Mouse (Mus musculus) heart, embryonic 12.5 days (tissue): ENCODE data around the gene Btbd9. TPM values are rescaled to one million over a fixed set of nuclear protein-coding genes. Genes with fewer than 3 reads are reported as not detected.
"Not testable (repeated sequence)": the region's sequence is repeated elsewhere in the genome, so short reads cannot be mapped to it uniquely, and the experiment has no call there.

Experiments
- ATAC-seq: fragments of 200-750 bp; cut with Nextera tagmentation; 2 replicates; pipeline ENCODE4 v1.8.0; 2017; ENCODE audit warnings: moderate TSS enrichment, moderate library complexity; ENCODE audit not compliant: insufficient number of reproducible peaks, low FRiP score
- H3K27ac ChIP-seq: fragments of 300-500 bp; sonication (generic); 2 replicates; pipeline ENCODE4 v1.5.1; 2016; ENCODE audit warnings: mild to moderate bottlenecking, moderate library complexity; ENCODE audit not compliant: poor library complexity, severe bottlenecking
- H3K27me3 ChIP-seq: fragments of 300-500 bp; sonication (generic); replicated peaks from 2 replicates; pipeline ENCODE4 v1.6.1; 2016; ENCODE audit warnings: mild to moderate bottlenecking, moderate library complexity
- H3K36me3 ChIP-seq: fragments of 300-500 bp; sonication (generic); 2 replicates; pipeline ENCODE4 v1.6.1; 2016; ENCODE audit warnings: mild to moderate bottlenecking, moderate library complexity
- H3K4me1 ChIP-seq: fragments of 300-500 bp; sonication (generic); replicated peaks from 2 replicates; pipeline ENCODE4 v1.6.1; 2016; ENCODE audit warnings: mild to moderate bottlenecking
- H3K4me2 ChIP-seq: fragments of 300-500 bp; sonication (generic); 2 replicates; pipeline ENCODE4 v1.6.1; 2016; ENCODE audit warnings: mild to moderate bottlenecking, moderate library complexity
- H3K4me3 ChIP-seq: fragments of 300-500 bp; sonication (generic); 2 replicates; pipeline ENCODE4 v1.5.1; 2016; ENCODE audit warnings: mild to moderate bottlenecking
- H3K9ac ChIP-seq: fragments of 300-500 bp; sonication (generic); 2 replicates; pipeline ENCODE4 v1.6.1; 2016; ENCODE audit warnings: mild to moderate bottlenecking, moderate library complexity
- H3K9me3 ChIP-seq: fragments of 300-500 bp; sonication (generic); replicated peaks from 2 replicates; pipeline ENCODE4 v1.6.1; 2016; ENCODE audit warnings: mild to moderate bottlenecking, moderate library complexity
- WGBS: fragments of 180-500 bp; shearing (Covaris S2); methylation state at CpG from one replicate; pipeline ENCODE4 v1.1.7; 2016; 5-methylcytosine and 5-hydroxymethylcytosine counted together
- polyA plus RNA-seq: library from polyadenylated mRNA; unstranded; fragments of >200 nt; fragmentation: Nextera tagmentation; extraction: Ambion mirVana; gene quantifications from 2 replicates; pipeline ENCODE4 v1.2.1, GENCODE M21; 2016

Btbd9 gene
- polyA plus RNA-seq, result 41.3 and 42.0 TPM in 2 replicates

DNA sequence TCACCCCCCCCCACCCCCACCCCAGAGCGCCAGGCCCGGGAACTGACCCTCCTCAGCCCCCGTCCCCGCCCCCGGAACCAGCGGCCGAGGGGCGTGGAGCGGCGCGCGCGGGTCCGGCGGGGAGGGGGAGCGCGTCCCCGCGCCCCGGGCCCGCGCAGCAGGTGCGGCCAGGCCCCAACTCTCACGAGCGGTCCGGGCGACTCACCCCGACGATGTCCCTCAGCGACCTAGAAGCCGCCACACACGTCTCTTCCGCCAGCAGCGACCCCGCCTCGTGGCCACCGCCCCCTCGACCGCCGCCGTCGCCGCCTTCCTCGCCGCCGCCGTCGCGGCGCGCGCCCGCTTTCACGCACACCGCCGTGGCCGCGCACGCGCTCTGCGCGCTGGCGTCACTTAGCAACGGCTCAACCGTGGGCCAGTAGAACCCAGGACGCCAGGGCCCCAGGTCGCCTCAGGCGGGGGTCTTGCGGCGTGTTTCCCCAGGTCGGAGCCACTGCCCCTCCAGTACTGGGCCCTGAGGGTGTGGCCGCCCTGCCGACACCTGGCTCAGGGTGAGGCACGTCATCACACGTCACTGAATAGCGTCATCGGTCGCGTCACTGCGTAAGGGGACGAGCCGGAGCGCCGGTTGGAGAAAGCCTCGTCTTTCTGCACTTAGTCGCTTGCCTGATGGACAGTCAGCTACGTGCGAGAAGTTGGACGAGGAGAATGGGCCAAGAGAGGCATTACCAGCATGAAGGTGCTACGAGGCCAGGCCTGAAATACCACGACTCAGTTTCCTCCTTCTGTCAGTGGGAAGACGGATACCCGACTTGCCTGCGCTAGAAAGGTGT lies at the start of gene Btbd9:
Gene Btbd9, minus strand, starts transcription at position 548 of the 833 bp plus-strand sequence.
- peak within 1 kb of the TSS; percentile 85 for H3K4me2 ChIP-seq
- peak within 1 kb of the TSS; percentile 65 for H3K4me3 ChIP-seq
- H3K9me3 ChIP-seq, result no peaks in the 10 kb centered on the region
- 0% methylated on average over 78 of the region's 94 CpGs for WGBS
- H3K4me1 ChIP-seq, result peaks cover 20% of the 10 kb centered on the region
- H3K27ac ChIP-seq, result peak within 1 kb of the TSS; percentile 77
- ATAC-seq, result peak; percentile 93
- no peaks in the 10 kb centered on the region for H3K36me3 ChIP-seq
- H3K9ac ChIP-seq, result peak within 1 kb of the TSS; percentile 87
- H3K27me3 ChIP-seq, result no peaks in the 10 kb centered on the region

DNA sequence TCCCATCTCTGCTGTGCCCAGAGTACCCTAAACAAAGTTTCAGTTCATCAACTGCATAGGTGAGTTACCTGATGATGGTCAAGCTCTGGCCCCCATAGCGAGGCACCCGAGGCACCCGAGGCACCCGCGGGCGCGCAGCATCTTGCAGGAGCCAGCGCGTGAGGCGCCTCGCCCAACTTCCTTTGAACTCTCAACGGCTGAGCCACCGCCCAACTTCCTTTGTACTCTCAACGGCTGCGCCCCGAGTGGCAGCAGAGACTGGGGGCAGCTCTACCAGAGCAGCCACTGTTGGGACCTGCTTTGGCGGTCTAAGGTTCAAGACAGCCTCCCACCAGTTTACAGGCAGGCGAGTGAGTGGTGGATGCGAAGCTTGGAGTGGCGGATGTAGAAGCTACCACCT lies 47.8 kb upstream of the Btbd9 start, which contains the start of gene Dnah8:
Gene Dnah8, plus strand, starts transcription at position 223 of the 400 bp plus-strand sequence.
- not testable (repeated sequence) for H3K4me2 ChIP-seq, H3K4me3 ChIP-seq, H3K9ac ChIP-seq, H3K4me1 ChIP-seq, H3K36me3 ChIP-seq, ATAC-seq, H3K27ac ChIP-seq, H3K9me3 ChIP-seq, H3K27me3 ChIP-seq
- no CpG with 5 or more reads among the region's 20 CpGs for WGBS

DNA sequence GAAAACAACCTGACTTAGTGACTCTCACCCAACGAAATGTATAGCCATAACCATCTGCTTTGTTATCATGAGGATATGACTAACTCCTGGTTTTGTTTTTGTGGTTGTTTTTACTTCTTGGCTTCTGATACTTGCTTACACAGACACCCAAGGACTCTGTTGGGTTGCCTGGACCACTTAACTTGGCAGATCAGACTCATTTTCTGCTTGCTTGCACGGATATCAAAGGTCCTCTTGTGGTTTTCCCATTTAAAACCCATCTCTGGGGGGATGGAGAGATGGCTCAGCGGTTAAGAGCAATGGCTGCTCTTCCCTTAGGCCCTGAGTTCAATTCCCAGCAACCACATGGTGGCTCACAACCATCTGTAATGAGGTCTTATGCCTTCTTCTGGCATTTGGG lies 46.9 kb upstream of the Btbd9 start:
- WGBS, result 76% methylated on average over 3 of the region's 3 CpGs
- Histone ChIP-seq H3K9ac (no peak overlapping the region), H3K36me3 (no peaks in the 10 kb centered on the region), H3K4me1 (no peaks in the 10 kb centered on the region), H3K4me2 (no peak overlapping the region), H3K9me3 (no peaks in the 10 kb centered on the region), H3K4me3 (no peak overlapping the region), H3K27ac (no peak overlapping the region), H3K27me3 (no peaks in the 10 kb centered on the region)
- ATAC-seq, result no peak

DNA sequence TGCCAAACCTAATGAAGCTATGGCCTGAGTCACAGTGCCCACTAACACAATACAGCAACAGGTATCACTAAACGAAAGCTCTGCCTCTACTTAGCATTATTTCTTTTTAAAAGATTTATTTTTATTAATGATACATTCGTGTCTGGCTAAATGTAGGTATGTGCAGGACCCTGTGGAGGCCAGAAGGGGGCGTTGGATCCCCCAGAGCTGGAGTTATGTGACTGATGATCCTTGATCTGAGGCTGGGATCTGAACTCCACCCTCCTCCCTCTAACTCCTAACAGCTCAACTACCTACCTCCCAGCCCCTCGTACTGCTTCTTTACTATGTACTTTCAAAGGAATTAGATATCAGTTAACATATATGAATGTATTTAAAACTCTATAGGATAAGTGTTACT lies 45.2 kb upstream of the Btbd9 start:
- Histone ChIP-seq H3K27ac (no peak overlapping the region), H3K9ac (no peak overlapping the region), H3K36me3 (no peaks in the 10 kb centered on the region), H3K4me2 (no peak overlapping the region), H3K4me3 (no peak overlapping the region), H3K27me3 (no peaks in the 10 kb centered on the region), H3K9me3 (0 out of 2 replicates have a peak, but pooled peaks cover 1% of the 10 kb centered on the region), H3K4me1 (no peaks in the 10 kb centered on the region)
- 68% methylated on average over 4 of the region's 4 CpGs for WGBS
- ATAC-seq, result no peak

DNA sequence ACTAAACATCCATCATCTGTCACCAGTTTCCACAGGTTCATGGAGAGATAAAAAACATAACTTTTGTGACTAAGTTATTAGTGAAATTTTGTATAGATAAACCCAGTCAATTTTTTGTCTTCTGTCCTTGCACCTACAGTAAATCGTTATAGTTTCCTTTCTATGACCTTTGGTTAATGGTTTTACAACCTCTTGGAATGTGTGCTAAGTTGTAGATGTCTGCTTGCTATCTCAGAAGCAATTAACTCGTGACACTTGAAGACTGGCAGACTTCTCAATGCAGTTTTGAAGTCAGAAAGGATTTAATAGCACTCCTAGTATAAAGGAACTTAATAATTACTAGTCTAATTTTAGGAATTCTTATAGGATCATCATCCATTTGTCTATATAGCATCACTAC lies 44.3 kb upstream of the Btbd9 start:
- no peaks in the 10 kb centered on the region for H3K27me3 ChIP-seq
- H3K27ac ChIP-seq, result no peak overlapping the region
- H3K36me3 ChIP-seq, result no peaks in the 10 kb centered on the region
- no peak overlapping the region for H3K4me3 ChIP-seq
- no peak for ATAC-seq
- H3K4me2 ChIP-seq, result no peak overlapping the region
- H3K4me1 ChIP-seq, result no peaks in the 10 kb centered on the region
- 0 out of 2 replicates have a peak, but pooled peaks cover 4% of the 10 kb centered on the region for H3K9me3 ChIP-seq
- 56% methylated on average over 2 of the region's 2 CpGs for WGBS
- H3K9ac ChIP-seq, result no peak overlapping the region

DNA sequence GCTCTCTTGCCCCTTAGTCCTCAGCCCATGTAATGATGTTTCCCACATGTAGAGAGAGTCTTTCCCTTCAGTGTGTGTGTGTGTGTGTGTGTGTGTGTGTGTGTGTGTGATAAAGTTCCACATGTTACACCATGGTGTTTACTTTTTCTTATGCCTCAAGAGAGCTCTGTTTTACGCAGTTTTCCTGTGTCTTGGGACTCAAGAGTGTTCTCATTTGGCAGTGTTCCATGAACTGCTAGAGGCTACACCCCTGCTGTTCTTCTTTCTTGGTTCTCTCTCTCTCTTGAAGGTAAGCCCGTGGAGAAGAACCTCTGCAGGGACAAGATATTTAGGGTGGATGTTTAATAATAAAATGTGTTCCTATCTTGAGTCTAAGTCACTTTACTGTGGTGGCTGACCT lies 42.9 kb upstream of the Btbd9 start:
- 47% methylated on average over 2 of the region's 2 CpGs for WGBS
- no peak overlapping the region for H3K4me3 ChIP-seq
- H3K27me3 ChIP-seq, result no peaks in the 10 kb centered on the region

DNA sequence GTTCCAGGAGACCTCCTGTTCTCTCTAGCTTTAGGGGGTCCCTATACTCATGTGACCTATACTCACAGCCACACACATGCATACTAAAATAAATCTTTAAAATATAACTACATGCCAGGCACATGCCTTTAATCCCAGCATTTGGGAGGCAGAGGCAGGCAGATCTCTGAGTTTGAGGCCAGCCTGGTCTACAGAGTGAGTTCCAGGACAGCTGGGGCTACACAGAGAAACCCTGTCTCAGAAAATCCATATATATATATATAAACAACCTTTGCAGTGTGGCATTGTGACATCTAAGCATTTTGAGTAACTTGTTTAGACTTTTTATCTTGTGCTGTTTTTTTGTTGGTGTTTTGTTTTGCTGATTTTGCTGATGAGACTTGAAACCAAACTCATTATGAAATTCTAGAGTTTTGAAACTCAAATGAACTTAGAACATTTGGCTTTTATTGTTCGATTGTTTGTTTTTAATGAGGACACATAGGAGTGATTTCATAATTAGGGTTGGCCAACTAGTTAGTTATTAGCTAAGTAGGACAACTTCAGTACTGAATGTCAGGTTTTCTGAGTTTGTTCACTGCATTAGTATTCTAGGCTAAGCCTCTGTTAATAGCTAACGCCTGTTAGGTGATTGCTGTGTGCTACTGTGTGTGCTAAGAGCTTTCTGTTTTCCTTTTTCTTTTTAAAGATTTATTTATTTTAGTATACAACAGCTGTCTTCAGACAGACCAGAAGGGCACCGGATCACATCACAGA lies 42.0 kb upstream of the Btbd9 start:
- Histone ChIP-seq H3K4me3 (no peak overlapping the region), H3K9me3 (0 out of 2 replicates have a peak, but pooled peaks cover 4% of the 10 kb centered on the region), H3K27ac (no peak overlapping the region), H3K4me2 (no peak overlapping the region), H3K36me3 (no peaks in the 10 kb centered on the region), H3K9ac (no peak overlapping the region), H3K27me3 (no peaks in the 10 kb centered on the region), H3K4me1 (no peaks in the 10 kb centered on the region)
- no peak for ATAC-seq
- WGBS, result 87% methylated on average over 3 of the region's 3 CpGs

More for the DNA sequence above, 42.9 kb upstream of the Btbd9 start:
- no peak overlapping the region for H3K27ac ChIP-seq
- no peaks in the 10 kb centered on the region for H3K36me3 ChIP-seq
- H3K9me3 ChIP-seq, result 0 out of 2 replicates have a peak, but pooled peaks cover 4% of the 10 kb centered on the region
- H3K4me1 ChIP-seq, result no peaks in the 10 kb centered on the region
- H3K4me2 ChIP-seq, result no peak overlapping the region
- no peak overlapping the region for H3K9ac ChIP-seq
- ATAC-seq, result no peak

DNA sequence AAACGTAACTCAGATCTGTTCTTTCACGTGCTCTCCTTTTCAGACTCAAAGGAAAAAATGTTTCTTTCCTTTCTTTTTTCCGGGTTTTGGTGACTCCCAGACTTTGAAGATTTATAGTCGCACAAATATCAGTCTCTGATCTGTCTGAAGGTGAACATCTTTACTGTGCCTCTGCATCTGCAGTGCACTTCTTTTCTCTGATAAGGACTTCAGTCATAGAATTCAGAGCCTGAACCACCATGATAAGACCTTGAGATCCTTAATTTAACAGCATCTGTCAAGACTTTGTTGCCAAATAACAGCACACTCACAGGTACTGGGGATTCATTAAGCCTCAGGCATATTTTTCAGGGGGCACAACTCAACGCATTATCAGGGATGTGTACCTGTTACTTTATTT lies 39.9 kb upstream of the Btbd9 start:
- peaks cover 5% of the 10 kb centered on the region for H3K4me1 ChIP-seq
- no peaks in the 10 kb centered on the region for H3K27me3 ChIP-seq
- H3K4me3 ChIP-seq, result no peak overlapping the region
- H3K9me3 ChIP-seq, result 0 out of 2 replicates have a peak, but pooled peaks cover 4% of the 10 kb centered on the region
- ATAC-seq, result no peak
- H3K36me3 ChIP-seq, result no peaks in the 10 kb centered on the region
- no peak overlapping the region for H3K27ac ChIP-seq
- no peak overlapping the region for H3K4me2 ChIP-seq
- no peak overlapping the region for H3K9ac ChIP-seq
- WGBS, result 81% methylated on average over 5 of the region's 5 CpGs

DNA sequence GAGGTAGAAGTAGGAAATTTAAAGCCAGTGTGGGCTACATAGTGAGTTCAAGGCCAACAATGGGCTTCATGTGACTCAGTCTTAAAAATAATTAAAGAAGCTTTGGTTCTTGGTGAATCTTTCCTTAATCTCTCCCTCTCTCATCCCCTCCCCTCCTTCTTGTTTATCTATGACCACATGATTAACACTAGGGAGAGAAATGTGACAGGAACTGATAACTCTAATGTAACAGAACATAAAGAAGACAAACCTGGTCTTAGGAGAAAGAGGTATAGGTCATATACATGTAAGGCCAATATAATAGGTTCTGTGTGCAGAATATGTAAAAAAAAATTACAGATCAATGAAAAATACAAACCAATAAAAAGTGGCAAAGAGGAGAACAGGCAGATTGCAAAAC lies 37.1 kb upstream of the Btbd9 start:
- H3K9ac ChIP-seq, result no peak overlapping the region
- H3K4me1 ChIP-seq, result peaks cover 27% of the 10 kb centered on the region
- no peaks in the 10 kb centered on the region for H3K27me3 ChIP-seq
- 0 out of 2 replicates have a peak, but pooled peaks cover 4% of the 10 kb centered on the region for H3K36me3 ChIP-seq
- no peak overlapping the region for H3K27ac ChIP-seq
- no peak overlapping the region for H3K4me3 ChIP-seq
- no peak for ATAC-seq
- no peak overlapping the region for H3K4me2 ChIP-seq
- peaks cover 8% of the 10 kb centered on the region; the same call in 1 of the 2 replicates for H3K9me3 ChIP-seq

DNA sequence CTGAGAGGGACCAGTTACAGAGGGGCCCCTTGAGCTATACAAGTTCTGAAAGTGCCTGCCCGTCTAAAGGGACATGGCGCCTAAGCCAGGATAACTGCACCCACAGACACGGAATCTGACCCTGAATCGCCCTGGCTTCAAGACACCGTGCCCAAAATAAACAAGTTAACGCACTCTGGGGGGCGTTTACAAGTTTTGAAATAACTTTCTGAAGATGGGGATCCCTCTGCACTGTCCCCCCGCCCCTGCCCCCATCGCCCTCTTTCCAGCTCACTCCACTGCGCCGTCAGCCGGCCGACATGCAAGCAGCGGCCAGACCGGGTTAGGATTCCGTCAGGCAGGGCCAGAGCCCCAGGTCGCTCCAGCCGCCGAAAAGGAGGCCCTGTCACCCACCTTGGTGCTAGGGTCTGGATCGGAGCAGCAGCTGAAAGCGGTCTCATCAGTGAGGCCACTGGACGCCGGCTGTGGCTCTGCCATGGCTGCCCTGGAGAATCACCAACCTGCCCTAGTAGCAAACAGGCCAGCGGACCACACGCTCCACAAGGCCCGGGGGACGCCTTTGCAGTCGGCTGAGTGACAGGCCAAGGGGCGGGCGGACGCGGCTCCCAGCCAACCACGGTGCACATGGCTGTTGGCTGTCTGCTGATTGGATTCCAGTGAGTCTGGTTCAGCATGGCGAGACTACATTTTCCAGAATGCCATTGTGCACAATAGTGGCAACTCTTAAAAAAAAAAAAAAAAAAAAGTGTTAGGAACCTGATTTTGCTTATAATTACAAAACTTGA lies 36.0 kb upstream of the Btbd9 start:
- WGBS, result under 1% methylated on average over 34 of the region's 34 CpGs

More for the DNA sequence above, 36.0 kb upstream of the Btbd9 start:
- peaks cover 32% of the 10 kb centered on the region for H3K4me1 ChIP-seq
- H3K36me3 ChIP-seq, result 0 out of 2 replicates have a peak, but pooled peaks cover 6% of the 10 kb centered on the region
- peak overlapping the region; percentile 95 for H3K9ac ChIP-seq
- ATAC-seq, result peak; percentile 100
- no peaks in the 10 kb centered on the region for H3K27me3 ChIP-seq
- peak overlapping the region; percentile 92 for H3K27ac ChIP-seq
- H3K4me3 ChIP-seq, result peak overlapping the region; percentile 92
- H3K9me3 ChIP-seq, result peaks cover 8% of the 10 kb centered on the region; the same call in 1 of the 2 replicates
- peak overlapping the region; percentile 83 for H3K4me2 ChIP-seq
